ENCODE assay signal across 8 mouse cellular contexts in the genomic region with DNA sequence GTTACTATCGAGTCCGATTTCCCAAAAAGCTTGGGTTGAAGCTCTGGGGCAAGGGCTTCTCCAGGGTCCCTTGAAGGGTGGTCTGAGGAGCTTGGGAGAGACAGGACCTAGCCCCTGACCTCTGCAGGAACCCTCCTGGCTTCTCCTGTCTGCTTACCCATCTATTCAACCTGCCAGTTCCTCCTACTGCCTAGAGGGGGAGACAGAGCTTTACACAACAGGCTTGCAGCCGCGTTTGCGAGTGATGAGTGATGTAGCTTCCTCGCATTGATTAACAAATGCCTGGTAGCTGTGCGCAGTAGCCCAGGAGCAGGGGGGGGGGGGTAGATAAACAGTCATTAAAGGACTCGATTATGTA. TPM values are rescaled to one million over a fixed set of nuclear protein-coding genes. Genes with fewer than 3 reads are reported as not detected.
DNase-seq lines count a peak whose midpoint lies in the region; ATAC-seq and TF ChIP-seq lines count a peak whose summit lies in the region.

No protein-coding gene starts in this region.

- TF ChIP-seq CTCF in brain, embryonic 14.5 days (IDR thresholded peaks at IDR 0.05; ENCODE audit: borderline replicate concordance, extremely low read depth, insufficient read depth, insufficient read length) = peak; percentile 90

- H3K4me1 ChIP-seq in liver, embryonic 16.5 days (ENCODE audit: control insufficient read depth, low read depth, low read length) = peaks cover 39% of the 10 kb centered on the region
- peaks cover 25% of the 10 kb centered on the region for H3K4me1 ChIP-seq in neural tube, embryonic 12.5 days

- no peaks in the 10 kb centered on the region for H3K27me3 ChIP-seq in liver, embryonic 16.5 days (ENCODE audit: control insufficient read depth, insufficient read depth, low read depth, low read length)
- no peaks in the 10 kb centered on the region for H3K27me3 ChIP-seq in neural tube, embryonic 12.5 days (replicated peaks)

- no peak for TF ChIP-seq POLR2A in brain, embryonic 14.5 days (IDR thresholded peaks at IDR 0.05; ENCODE audit: borderline replicate concordance, extremely low read depth, insufficient read depth, insufficient read length, poor library complexity, severe bottlenecking)

- peaks cover 5% of the 10 kb centered on the region for H3K36me3 ChIP-seq in liver, embryonic 16.5 days (ENCODE audit: control insufficient read depth, insufficient read depth)
- peaks cover 19% of the 10 kb centered on the region for H3K36me3 ChIP-seq in neural tube, embryonic 12.5 days

- intact Hi-C loops in heart, postnatal 10 days (cut with DNase I) = loop anchor here (1.0 to 10.0 kb wide), 4 partner anchors 16 to 229 kb away; a partner anchor contains a TSS

- no peak overlapping the region for H3K27ac ChIP-seq in liver, embryonic 16.5 days (ENCODE audit: low read length)
- peak overlapping the region; percentile 26; the same call in 1 of the 2 replicates for H3K27ac ChIP-seq in neural tube, embryonic 12.5 days

- peak; percentile 70 for ATAC-seq in erythroid progenitor cell, adult 5-6 weeks (replicated peaks; ENCODE audit: low FRiP score, poor library complexity, severe bottlenecking)
- peak; percentile 31 for ATAC-seq in liver, embryonic 16.5 days (ENCODE audit: low read depth)
- peak; percentile 14; the same call in 1 of the 2 replicates for ATAC-seq in neural tube, embryonic 12.5 days (ENCODE audit: low FRiP score, low read depth)

- H3K9ac ChIP-seq in liver, embryonic 16.5 days (ENCODE audit: low read depth, low read length) = no peak overlapping the region
- peak overlapping the region; percentile 42 for H3K9ac ChIP-seq in neural tube, embryonic 12.5 days

- DNase-seq in CD8-positive naive resting alpha-beta T cell, adult 2 months (ENCODE audit: low read depth in 2 of 2, low spot score in 2 of 2) = peak; percentile 58 to 72
- DNase-seq in brain, embryonic 14.5 days (ENCODE audit: low read depth) = peak; percentile 94
- peak; percentile 87 for DNase-seq in heart, postnatal 10 days
- DNase-seq in kidney, postnatal 36 days = peak; percentile 77 to 80
- peak; percentile 79 for DNase-seq in thymus, postnatal 14 days

- no peaks in the 10 kb centered on the region for H3K9me3 ChIP-seq in liver, embryonic 16.5 days (replicated peaks; ENCODE audit: control insufficient read depth, low read length)
- no peaks in the 10 kb centered on the region for H3K9me3 ChIP-seq in neural tube, embryonic 12.5 days

- 1% methylated on average over 8 of the region's 8 CpGs for WGBS in liver, embryonic 16.5 days (ENCODE audit: insufficient replicate concordance)
- 5% methylated on average over 8 of the region's 8 CpGs for WGBS in neural tube, embryonic 12.5 days

- H3K4me3 ChIP-seq in liver, embryonic 16.5 days (ENCODE audit: low read depth, low read length) = peak overlapping the region; percentile 15; the same call in 1 of the 2 replicates
- peak overlapping the region; percentile 74 for H3K4me3 ChIP-seq in neural tube, embryonic 12.5 days

- H3K4me2 ChIP-seq in liver, embryonic 16.5 days (ENCODE audit: low read depth, low read length) = peak overlapping the region; percentile 99
- peak overlapping the region; percentile 97 for H3K4me2 ChIP-seq in neural tube, embryonic 12.5 days (replicated peaks)

RNA-seq across cellular contexts. Expression of a gene that starts 1.9 kb away (rescaled TPM):
- polyA plus RNA-seq in brain, embryonic 14.5 days (2012; rRNA removed) = 124 and 153 TPM in 2 replicates
- 0.72 and 2.1 TPM in 2 replicates for total RNA-seq in erythroid progenitor cell, adult 5-6 weeks (2015; ENCODE audit: low replicate concordance)
- 1.4 TPM in 1 of 2 replicates, not detected in the other for total RNA-seq in erythroid progenitor cell, adult 5-6 weeks (2017; ENCODE audit: low replicate concordance)
- 1 to 10 TPM; 2.8 to 3.2 TPM for total RNA-seq in heart, postnatal 10 days (2021)
- 2.7 and 3.1 TPM in 2 replicates for polyA plus RNA-seq in liver, embryonic 16.5 days (2015; fragmentation: Nextera tagmentation; extraction: Ambion mirVana)
- polyA plus RNA-seq in neural tube, embryonic 12.5 days (2016; fragmentation: Nextera tagmentation; extraction: Ambion mirVana) = 44.6 and 47.1 TPM in 2 replicates

RNA-seq across cellular contexts. Expression of a gene that starts 10.9 kb away (rescaled TPM):
- 168 and 194 TPM in 2 replicates for polyA plus RNA-seq in brain, embryonic 14.5 days (2012; rRNA removed)
- 66.7 and 92.6 TPM in 2 replicates for total RNA-seq in erythroid progenitor cell, adult 5-6 weeks (2015; ENCODE audit: low replicate concordance)
- total RNA-seq in erythroid progenitor cell, adult 5-6 weeks (2017; ENCODE audit: low replicate concordance) = 67.5 and 70.4 TPM in 2 replicates
- 100 to 1,000 TPM; 372 to 385 TPM for total RNA-seq in heart, postnatal 10 days (2021)
- polyA plus RNA-seq in liver, embryonic 16.5 days (2015; fragmentation: Nextera tagmentation; extraction: Ambion mirVana) = 295 and 318 TPM in 2 replicates
- polyA plus RNA-seq in neural tube, embryonic 12.5 days (2016; fragmentation: Nextera tagmentation; extraction: Ambion mirVana) = 327 and 328 TPM in 2 replicates

RNA-seq across cellular contexts. Expression of a gene that starts 16.1 kb away (rescaled TPM):
- 13.6 and 14.3 TPM in 2 replicates for polyA plus RNA-seq in brain, embryonic 14.5 days (2012; rRNA removed)
- 17.7 and 21.4 TPM in 2 replicates for total RNA-seq in erythroid progenitor cell, adult 5-6 weeks (2015; ENCODE audit: low replicate concordance)
- 0.26 and 7.1 TPM in 2 replicates for total RNA-seq in erythroid progenitor cell, adult 5-6 weeks (2017; ENCODE audit: low replicate concordance)
- 1 to 10 TPM; 6.3 to 8.2 TPM for total RNA-seq in heart, postnatal 10 days (2021)
- polyA plus RNA-seq in liver, embryonic 16.5 days (2015; fragmentation: Nextera tagmentation; extraction: Ambion mirVana) = 13.1 and 14.2 TPM in 2 replicates
- polyA plus RNA-seq in neural tube, embryonic 12.5 days (2016; fragmentation: Nextera tagmentation; extraction: Ambion mirVana) = 9.6 and 10.0 TPM in 2 replicates

RNA-seq across cellular contexts. Expression of a gene that starts 16.2 kb away (rescaled TPM):
- polyA plus RNA-seq in brain, embryonic 14.5 days (2012; rRNA removed) = not detected in 2 replicates
- total RNA-seq in erythroid progenitor cell, adult 5-6 weeks (2015; ENCODE audit: low replicate concordance) = 1.3 TPM in 1 of 2 replicates, not detected in the other
- total RNA-seq in erythroid progenitor cell, adult 5-6 weeks (2017; ENCODE audit: low replicate concordance) = not detected in 2 replicates
- total RNA-seq in heart, postnatal 10 days (2021) = not detected
- 0.18 and 0.22 TPM in 2 replicates for polyA plus RNA-seq in liver, embryonic 16.5 days (2015; fragmentation: Nextera tagmentation; extraction: Ambion mirVana)
- polyA plus RNA-seq in neural tube, embryonic 12.5 days (2016; fragmentation: Nextera tagmentation; extraction: Ambion mirVana) = 0.28 and 0.32 TPM in 2 replicates

RNA-seq across cellular contexts. Expression of a gene that starts 19.1 kb away (rescaled TPM):
- 45.7 and 50.1 TPM in 2 replicates for polyA plus RNA-seq in brain, embryonic 14.5 days (2012; rRNA removed)
- total RNA-seq in erythroid progenitor cell, adult 5-6 weeks (2015; ENCODE audit: low replicate concordance) = 12.6 and 22.6 TPM in 2 replicates
- total RNA-seq in erythroid progenitor cell, adult 5-6 weeks (2017; ENCODE audit: low replicate concordance) = 6.8 and 11.2 TPM in 2 replicates
- 10 to 100 TPM; 17.8 to 18.9 TPM for total RNA-seq in heart, postnatal 10 days (2021)
- polyA plus RNA-seq in liver, embryonic 16.5 days (2015; fragmentation: Nextera tagmentation; extraction: Ambion mirVana) = 24.0 and 25.1 TPM in 2 replicates
- polyA plus RNA-seq in neural tube, embryonic 12.5 days (2016; fragmentation: Nextera tagmentation; extraction: Ambion mirVana) = 58.4 and 62.4 TPM in 2 replicates

Comparison
In these comparisons a context has a peak if more than half of its experiments do, and no peak if none do; other contexts are left out.
1. ATAC-seq: peak in every context shown above with its lines; median percentile 70 in erythroid progenitor cell, adult 5-6 weeks; 31 in liver, embryonic 16.5 days; 14 in neural tube, embryonic 12.5 days.
2. RNA of a gene that starts 1.9 kb away (polyA plus RNA-seq): 124 to 153 TPM in brain, embryonic 14.5 days and 44.6 to 47.1 TPM in neural tube, embryonic 12.5 days; 2.7 to 3.1 TPM in liver, embryonic 16.5 days; every median in the first group is over 10 times any median in the second.
3. Peak in every context shown above with its lines, with median percentiles within 50 percentile points of each other: DNase-seq.